Mouse (Mus musculus) bone marrow macrophage, adult 2 months (primary cell): ENCODE measurements at regions not wholly inside any gene's neighbourhood (a gene's known extent, or its start where the extent isn't known, plus 50 kb on each side); places are given as distances from the start of the nearest gene placed in this dataset.

Experiments used
- CTCF ChIP-seq: IDR thresholded peaks from 2 replicates; pipeline ENCODE4 v1.5.1; 2012; ENCODE audit warnings: low read depth, mild to moderate bottlenecking, low read length, moderate library complexity
- POLR2A ChIP-seq: IDR thresholded peaks from 2 replicates; pipeline ENCODE4 v1.6.1; 2012; ENCODE audit warnings: mild to moderate bottlenecking, low read depth, low read length, borderline replicate concordance

DNA sequence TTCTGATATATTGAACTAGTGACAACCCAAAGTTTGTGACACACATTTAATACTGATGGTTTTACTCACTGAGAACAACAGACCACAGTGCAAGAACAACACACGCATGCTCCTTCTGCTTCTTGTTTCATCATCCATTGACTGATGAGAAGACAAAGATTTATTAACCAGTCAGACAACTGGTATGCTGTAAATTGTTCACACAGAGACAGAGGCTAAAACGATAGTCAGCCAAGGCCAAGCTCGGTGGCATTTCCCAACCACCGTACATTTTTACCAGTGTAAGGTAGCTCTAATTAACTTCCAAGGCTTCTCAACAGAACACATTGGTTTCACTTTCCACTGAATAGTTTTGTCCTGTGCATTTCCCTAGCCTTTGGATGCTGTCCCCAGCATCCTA, 287.8 kb downstream of the 1700129C05Rik start:
- TF ChIP-seq CTCF (no peak), POLR2A (no peak)
